Mouse (Mus musculus) myocyte (in vitro differentiated cells): Measurements from ENCODE around the gene Fcho2. TPM values are rescaled to one million over a fixed set of nuclear protein-coding genes. Genes with fewer than 3 reads are reported as not detected.
"Not testable (repeated sequence)": the region's sequence is repeated elsewhere in the genome, so short reads cannot be mapped to it uniquely, and the experiment has no call there.

Source experiments
- H3K27me3 ChIP-seq: one replicate; pipeline ENCODE4 v1.6.1; 2011; ENCODE audit not compliant: control insufficient read depth, insufficient read depth, insufficient read length
- H3K36me3 ChIP-seq: one replicate; pipeline ENCODE4 v1.6.1; 2011; ENCODE audit not compliant: control insufficient read depth, insufficient read depth
- H3K4me2 ChIP-seq: one replicate; pipeline ENCODE4 v1.6.1; 2011; ENCODE audit warnings: low read depth, control low read depth
- H3K4me3 ChIP-seq: one replicate; pipeline ENCODE4 v1.5.1; 2011; ENCODE audit warnings: mild to moderate bottlenecking, control low read depth, moderate library complexity
- H3K79me2 ChIP-seq: one replicate; pipeline ENCODE4 v1.6.1; 2011; ENCODE audit not compliant: control insufficient read depth, insufficient read depth
- H3ac ChIP-seq: one replicate; pipeline ENCODE4 v1.6.1; 2011; ENCODE audit not compliant: control insufficient read depth, insufficient read length
- CEBPB ChIP-seq: IDR thresholded peaks from 2 replicates; pipeline ENCODE4 v1.6.1; 2011; ENCODE audit warnings: mild to moderate bottlenecking, moderate library complexity; ENCODE audit not compliant: poor library complexity, insufficient read depth, severe bottlenecking
- E2F4 ChIP-seq: IDR thresholded peaks from one replicate; pipeline ENCODE4 v1.6.1; 2011; ENCODE audit warnings: mild to moderate bottlenecking, control low read depth, moderate library complexity; ENCODE audit not compliant: insufficient read depth
- MAX ChIP-seq: IDR thresholded peaks from one replicate; pipeline ENCODE4 v1.6.1; 2011; ENCODE audit warnings: low read depth, mild to moderate bottlenecking, control low read depth
- MYOD1 ChIP-seq, 3 experiments: IDR thresholded peaks; one replicate each; pipeline ENCODE4 v1.6.1; 2011; ENCODE audit warnings: control low read depth in 2 of 3, low read depth in 2 of 3, mild to moderate bottlenecking in 2 of 3, moderate library complexity in 1 of 3; ENCODE audit not compliant: insufficient read length in 2 of 3, control insufficient read depth in 1 of 3
- MYOG ChIP-seq, 3 experiments: IDR thresholded peaks; one replicate each; pipeline ENCODE4 v1.6.1; 2011; ENCODE audit warnings: control low read depth in 2 of 3, low read depth in 2 of 3, mild to moderate bottlenecking in 2 of 3; ENCODE audit not compliant: insufficient read length in 2 of 3, control insufficient read depth in 1 of 3, insufficient read depth in 1 of 3
- POLR2A ChIP-seq: IDR thresholded peaks from one replicate; pipeline ENCODE4 v1.6.1; 2011; ENCODE audit warnings: low read depth, mild to moderate bottlenecking, control low read depth, moderate library complexity; ENCODE audit not compliant: insufficient read length
- POLR2AphosphoS2 ChIP-seq: IDR thresholded peaks from one replicate; pipeline ENCODE4 v1.6.1; 2011; ENCODE audit warnings: low read depth, control low read depth; ENCODE audit not compliant: insufficient read length
- REST ChIP-seq: IDR thresholded peaks from one replicate; pipeline ENCODE4 v1.6.1; 2011; ENCODE audit warnings: mild to moderate bottlenecking, control low read depth, moderate library complexity; ENCODE audit not compliant: insufficient read depth, insufficient read length
- SRF ChIP-seq: IDR thresholded peaks from one replicate; pipeline ENCODE4 v1.6.1; 2011; ENCODE audit warnings: low read depth; ENCODE audit not compliant: control insufficient read depth, insufficient read length
- TCF12 ChIP-seq: IDR thresholded peaks from one replicate; pipeline ENCODE4 v1.6.1; 2011; ENCODE audit warnings: mild to moderate bottlenecking, control low read depth; ENCODE audit not compliant: poor library complexity, insufficient read depth, severe bottlenecking
- TCF3 ChIP-seq: IDR thresholded peaks from one replicate; pipeline ENCODE4 v1.6.1; 2011; ENCODE audit warnings: low read depth, control low read depth; ENCODE audit not compliant: insufficient read length
- USF1 ChIP-seq: IDR thresholded peaks from one replicate; pipeline ENCODE4 v1.6.1; 2011; ENCODE audit warnings: low read depth, mild to moderate bottlenecking, control low read depth, moderate library complexity
- polyA plus RNA-seq: library from polyadenylated mRNA; unstranded; fragments of >200 nt; fragmentation: generic; extraction: Trizol; gene quantifications from one replicate; pipeline ENCODE4 v1.2.1, GENCODE M21; 2012; ENCODE audit warnings: missing spikeins

Gene Fcho2
- polyA plus RNA-seq, 1 experiment, result 3.9 TPM

DNA sequence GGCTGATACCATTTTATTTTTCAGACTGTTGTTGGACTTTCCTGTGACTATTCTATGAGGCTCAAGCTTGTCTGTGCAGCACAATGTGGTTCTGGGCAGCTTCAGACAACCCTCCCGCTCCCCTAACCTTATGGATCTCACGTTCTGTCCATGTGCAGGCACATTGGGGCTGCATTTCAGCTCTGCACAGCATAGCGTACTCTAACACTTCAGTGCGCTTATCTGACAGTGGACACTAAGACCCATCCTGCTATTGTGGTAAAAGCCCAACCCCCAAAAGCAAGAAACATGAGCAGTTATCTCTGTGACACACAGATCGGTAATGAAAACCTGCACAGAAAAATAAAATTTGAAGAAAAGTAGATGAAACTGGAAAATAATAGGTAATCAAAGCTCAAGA is 20.5 kb upstream of the Fcho2 start:
- no peaks in the 10 kb centered on the region for H3K27me3 ChIP-seq
- H3K4me3 ChIP-seq, result no peak overlapping the region
- H3ac ChIP-seq, result no peak overlapping the region
- TF ChIP-seq TCF3 (no peak), REST (no peak), MAX (no peak), POLR2AphosphoS2 (peak; percentile 73)
- no peak overlapping the region for H3K4me2 ChIP-seq
- H3K36me3 ChIP-seq, result peaks cover 36% of the 10 kb centered on the region
- no peaks in the 10 kb centered on the region for H3K79me2 ChIP-seq

DNA sequence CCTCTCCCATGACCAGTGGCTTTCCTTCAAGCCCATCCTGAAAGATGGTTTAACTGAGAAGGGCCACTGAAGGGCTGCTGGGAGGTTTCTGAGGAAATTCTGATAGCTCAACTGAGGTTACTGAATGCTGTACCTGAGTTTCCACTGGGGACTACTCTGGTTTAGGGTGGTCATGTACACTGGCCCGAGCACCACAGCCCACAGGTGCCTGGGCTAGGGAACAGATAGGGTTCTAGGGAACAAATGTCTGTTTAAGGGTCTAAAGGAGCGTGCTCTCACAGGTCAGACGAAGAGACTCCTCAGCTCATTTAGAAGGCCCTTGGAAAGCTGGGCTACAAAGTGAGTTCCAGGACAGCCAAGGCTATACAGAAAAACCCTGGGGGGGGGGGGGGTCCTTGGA is 19.5 kb upstream of the Fcho2 start:
- Histone ChIP-seq H3K4me3 (no peak overlapping the region), H3K27me3 (no peaks in the 10 kb centered on the region), H3K36me3 (peaks cover 26% of the 10 kb centered on the region), H3ac (no peak overlapping the region), H3K79me2 (no peaks in the 10 kb centered on the region), H3K4me2 (no peak overlapping the region)
- TF ChIP-seq TCF3 (no peak), MYOG (IDR thresholded peaks at IDR 0.05; ENCODE audit: control insufficient read depth in 1 of 3, insufficient read depth in 1 of 3, insufficient read length in 2 of 3, low read depth in 2 of 3) (no peak), POLR2AphosphoS2 (peak; percentile 53)

DNA sequence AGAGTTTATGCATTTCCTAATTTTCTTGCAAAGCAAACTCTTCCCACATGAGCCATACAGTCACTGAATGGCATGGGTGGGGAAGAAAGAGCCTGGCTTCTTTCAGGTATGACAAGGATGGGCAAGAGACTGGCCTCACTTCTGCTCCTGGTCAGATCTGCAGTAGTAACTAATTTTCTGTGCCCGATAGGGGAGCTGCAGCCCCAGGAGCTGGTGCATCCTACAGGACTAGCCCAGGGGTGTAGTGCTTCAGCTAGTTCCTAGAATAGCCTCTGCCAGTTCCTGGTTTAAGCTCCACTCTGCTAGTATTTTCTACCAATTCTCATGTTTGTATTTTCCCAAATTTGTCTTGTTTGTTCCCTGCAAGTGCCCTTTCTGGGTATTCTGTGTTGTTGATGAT is 18.9 kb upstream of the Fcho2 start:
- Histone ChIP-seq H3K27me3 (no peaks in the 10 kb centered on the region), H3K36me3 (peaks cover 22% of the 10 kb centered on the region), H3K4me2 (no peak overlapping the region), H3ac (no peak overlapping the region), H3K4me3 (no peak overlapping the region), H3K79me2 (no peaks in the 10 kb centered on the region)
- TF ChIP-seq POLR2A (no peak), POLR2AphosphoS2 (peak; percentile 28), USF1 (no peak)

DNA sequence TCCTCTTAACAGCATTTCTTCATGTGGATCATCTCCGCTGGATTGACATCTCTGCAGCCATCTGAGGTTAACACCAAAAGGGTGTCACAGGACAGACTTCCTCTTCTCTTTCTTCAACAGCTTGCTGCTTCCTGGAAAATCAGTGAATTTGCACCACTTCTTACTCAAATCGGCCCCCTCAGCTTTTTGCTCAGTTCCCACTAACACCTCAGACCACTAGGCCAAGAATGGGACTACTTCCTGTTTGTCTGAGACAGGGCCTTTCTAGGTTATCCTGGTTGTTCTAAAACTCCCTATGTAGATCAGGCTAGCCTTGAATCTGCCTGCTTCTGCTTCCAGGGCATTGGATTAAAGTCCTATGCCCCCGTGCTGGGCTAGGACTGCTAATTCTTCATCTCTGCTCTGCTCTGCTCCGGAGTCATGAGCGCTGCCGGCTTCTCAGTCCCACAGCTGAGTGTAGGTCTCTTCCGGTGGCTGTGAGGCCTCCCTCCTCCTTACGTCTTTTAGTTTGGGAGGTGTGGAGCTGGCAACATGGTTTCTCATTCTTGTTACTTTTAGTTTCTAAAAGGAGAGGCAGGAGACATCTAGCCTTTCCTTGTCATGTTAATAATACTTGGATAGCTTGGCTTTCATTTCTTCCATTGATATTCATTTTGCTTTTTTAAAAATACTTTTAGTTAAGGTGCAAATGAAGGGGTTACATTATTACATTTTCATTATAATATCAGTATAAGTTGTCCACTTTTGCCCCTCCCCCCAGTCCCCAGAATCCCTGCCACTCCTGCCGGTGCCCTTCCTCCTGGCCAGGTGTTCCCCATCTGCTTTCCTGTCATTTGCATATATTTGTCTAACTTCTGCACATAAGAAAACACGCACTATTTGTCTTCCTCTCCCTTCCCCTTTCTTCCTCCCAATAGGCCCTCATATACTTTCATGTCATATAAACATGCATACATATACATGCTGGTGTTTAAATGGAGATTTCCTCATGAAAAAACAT is 17.5 kb upstream of the Fcho2 start:
- no peaks in the 10 kb centered on the region for H3K27me3 ChIP-seq
- TF ChIP-seq MYOD1 (IDR thresholded peaks at IDR 0.05; ENCODE audit: control insufficient read depth in 1 of 3, insufficient read length in 2 of 3, low read depth in 2 of 3), result no peak
- TF ChIP-seq TCF12, result no peak
- TF ChIP-seq POLR2AphosphoS2, result no peak
- TF ChIP-seq POLR2A, result no peak
- TF ChIP-seq SRF, result no peak
- no peak for TF ChIP-seq TCF3
- TF ChIP-seq MAX, result no peak
- TF ChIP-seq E2F4, result no peak
- TF ChIP-seq MYOG (IDR thresholded peaks at IDR 0.05; ENCODE audit: control insufficient read depth in 1 of 3, insufficient read depth in 1 of 3, insufficient read length in 2 of 3, low read depth in 2 of 3), result no peak
- TF ChIP-seq CEBPB, result no peak
- TF ChIP-seq USF1, result no peak
- TF ChIP-seq REST, result no peak
- H3K79me2 ChIP-seq, result no peaks in the 10 kb centered on the region
- no peak overlapping the region for H3ac ChIP-seq
- no peak overlapping the region for H3K4me2 ChIP-seq
- H3K4me3 ChIP-seq, result no peak overlapping the region
- peaks cover 14% of the 10 kb centered on the region for H3K36me3 ChIP-seq

DNA sequence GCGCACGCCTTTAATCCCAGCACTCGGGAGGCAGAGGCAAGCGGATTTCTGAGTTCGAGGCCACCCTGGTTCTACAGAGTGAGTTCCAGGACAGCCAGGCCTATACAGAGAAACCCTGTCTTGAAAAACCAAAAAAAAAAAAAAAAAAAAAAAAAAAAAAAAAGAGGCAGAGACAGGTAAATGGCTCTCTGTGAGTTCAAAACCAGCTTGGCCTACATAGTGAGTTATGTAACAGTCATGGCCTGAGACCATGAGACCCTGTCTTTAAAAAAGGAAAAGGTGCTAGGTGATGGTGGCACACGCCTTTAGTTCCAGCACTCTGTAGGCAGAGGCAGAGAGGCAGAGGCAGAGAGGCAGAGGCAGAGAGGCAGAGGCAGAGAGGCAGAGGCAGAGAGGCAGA is 13.8 kb upstream of the Fcho2 start:
- H3K27me3 ChIP-seq, H3K79me2 ChIP-seq, H3K4me3 ChIP-seq, H3K36me3 ChIP-seq, H3ac ChIP-seq, H3K4me2 ChIP-seq: not testable (repeated sequence)

DNA sequence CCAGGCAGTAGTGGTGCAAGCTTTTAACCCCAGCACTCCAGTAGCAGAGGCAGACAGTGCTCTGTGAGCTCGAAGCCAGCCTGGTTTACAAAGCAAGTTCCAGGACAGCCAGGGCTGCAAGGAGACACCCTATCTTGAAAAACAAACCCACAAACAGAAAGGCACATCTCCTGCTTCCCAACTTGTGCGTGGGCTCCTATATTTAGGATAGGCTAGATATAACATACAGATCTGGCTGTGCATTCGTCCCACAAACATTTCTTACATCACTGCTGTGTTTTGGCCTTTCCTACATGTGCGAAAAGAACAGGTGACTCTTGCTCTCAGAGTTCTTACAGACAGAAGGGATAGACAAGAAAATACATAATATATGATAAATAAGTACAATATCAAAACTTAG is 10.3 kb upstream of the Fcho2 start:
- TF ChIP-seq CEBPB (no peak), POLR2A (no peak), SRF (no peak), MYOD1 (IDR thresholded peaks at IDR 0.05; ENCODE audit: control insufficient read depth in 1 of 3, insufficient read length in 2 of 3, low read depth in 2 of 3) (no peak), E2F4 (no peak), REST (no peak), MAX (no peak), MYOG (IDR thresholded peaks at IDR 0.05; ENCODE audit: control insufficient read depth in 1 of 3, insufficient read depth in 1 of 3, insufficient read length in 2 of 3, low read depth in 2 of 3) (no peak), USF1 (no peak), POLR2AphosphoS2 (no peak), TCF3 (no peak), TCF12 (no peak)
- H3K36me3 ChIP-seq, result no peaks in the 10 kb centered on the region
- H3ac ChIP-seq, result no peak overlapping the region
- H3K4me2 ChIP-seq, result no peak overlapping the region
- no peak overlapping the region for H3K4me3 ChIP-seq
- no peaks in the 10 kb centered on the region for H3K79me2 ChIP-seq
- H3K27me3 ChIP-seq, result no peaks in the 10 kb centered on the region
